Mouse (Mus musculus) 416B (cell line): ENCODE results near the gene Acvr1.

Experiments used
- DNase-seq: peaks from one replicate; pipeline ENCODE4 v3.0.0; 2011; ENCODE audit warnings: low read depth

Acvr1 gene

DNA sequence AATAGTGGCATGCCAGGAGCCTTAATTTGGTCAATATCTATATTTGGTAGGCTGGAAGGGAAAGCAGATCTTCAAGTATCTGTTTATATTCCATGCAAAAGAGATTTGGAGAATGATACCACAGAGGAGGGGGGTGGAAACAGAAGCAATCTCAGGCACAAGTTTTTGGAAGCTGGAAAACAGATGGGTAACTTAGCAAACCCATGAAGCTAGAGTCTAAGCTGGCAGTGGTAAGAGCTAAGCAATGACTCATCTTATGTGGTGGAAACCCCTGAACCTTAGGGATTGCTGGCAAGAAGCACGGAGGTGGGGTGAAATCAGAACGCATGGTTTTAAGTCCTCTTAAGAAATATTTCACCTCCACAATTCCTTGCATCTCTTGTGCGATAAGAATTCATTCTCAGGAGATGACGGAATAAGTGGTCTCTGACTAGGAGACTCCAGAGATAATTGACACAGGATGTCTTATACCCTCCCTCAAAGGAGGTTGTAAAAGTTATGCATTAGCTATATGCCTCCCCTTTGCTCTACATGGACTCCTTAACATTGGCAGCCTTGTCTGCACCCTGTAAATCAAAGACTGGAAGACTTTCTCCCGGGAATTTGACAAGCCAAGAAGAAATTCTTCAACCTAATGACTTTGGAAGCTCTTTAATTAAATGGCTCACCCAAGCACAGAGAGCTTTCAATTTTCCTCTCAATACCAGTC is 157.9 kb downstream of the Acvr1 start:
- peak; percentile 17 for DNase-seq

DNA sequence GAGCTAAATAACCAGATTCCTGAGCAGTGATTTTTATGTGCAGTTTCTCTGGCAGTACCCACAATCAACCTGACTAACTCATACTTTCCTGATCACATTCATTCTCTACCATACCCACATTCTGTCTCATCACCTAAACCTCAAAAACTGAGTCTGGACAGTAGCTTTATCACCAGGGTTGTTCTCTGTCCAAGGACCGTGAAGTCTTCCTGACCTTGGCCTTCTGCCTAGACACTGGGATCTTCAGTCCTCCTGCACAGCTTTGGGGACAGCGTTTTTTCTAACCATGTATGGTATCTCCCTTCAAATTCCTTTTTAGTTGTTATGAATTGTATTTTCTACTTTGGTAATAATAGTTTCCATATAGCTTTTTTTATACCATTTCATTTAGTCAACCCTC is 163.5 kb downstream of the Acvr1 start:
- no peak for DNase-seq

DNA sequence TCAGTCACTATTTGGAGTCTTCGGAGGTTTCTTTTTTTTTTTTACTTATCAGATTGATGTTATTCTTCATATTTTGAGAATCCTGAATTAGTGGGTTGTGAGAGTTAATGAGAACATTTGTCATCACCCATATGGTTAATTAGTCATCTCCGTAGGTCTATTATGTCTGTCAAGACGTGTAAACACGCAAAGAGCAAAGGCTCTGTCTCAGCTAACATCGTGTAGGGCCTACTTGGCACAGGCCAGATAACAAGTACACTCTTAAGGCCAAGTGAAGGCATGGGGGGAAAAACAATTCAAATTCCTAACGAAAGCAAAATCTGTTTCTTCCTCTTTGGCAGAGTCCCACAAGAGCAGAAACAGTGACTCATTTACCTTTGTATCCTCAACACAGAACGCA is 178.4 kb downstream of the Acvr1 start:
- DNase-seq: no peak

DNA sequence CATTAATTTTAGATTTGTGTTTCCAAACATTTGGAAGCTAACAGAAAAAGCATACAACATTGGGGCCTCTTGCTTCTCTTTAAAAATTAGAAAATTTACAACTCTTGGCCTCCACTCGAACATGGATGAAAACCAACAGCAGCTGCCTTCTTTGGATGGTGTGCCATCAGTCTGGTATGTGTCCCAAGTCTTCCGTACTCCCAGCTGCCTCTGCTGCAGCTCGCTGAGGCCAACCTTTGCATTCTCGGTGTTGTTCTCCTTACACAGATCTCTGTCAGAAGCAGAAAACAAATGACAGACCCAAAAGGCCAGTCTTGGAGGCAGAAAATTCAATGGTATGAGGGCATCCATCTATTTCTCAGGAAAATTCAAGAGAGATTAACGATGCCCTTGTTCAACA is 186.9 kb downstream of the Acvr1 start:
- DNase-seq: no peak

DNA sequence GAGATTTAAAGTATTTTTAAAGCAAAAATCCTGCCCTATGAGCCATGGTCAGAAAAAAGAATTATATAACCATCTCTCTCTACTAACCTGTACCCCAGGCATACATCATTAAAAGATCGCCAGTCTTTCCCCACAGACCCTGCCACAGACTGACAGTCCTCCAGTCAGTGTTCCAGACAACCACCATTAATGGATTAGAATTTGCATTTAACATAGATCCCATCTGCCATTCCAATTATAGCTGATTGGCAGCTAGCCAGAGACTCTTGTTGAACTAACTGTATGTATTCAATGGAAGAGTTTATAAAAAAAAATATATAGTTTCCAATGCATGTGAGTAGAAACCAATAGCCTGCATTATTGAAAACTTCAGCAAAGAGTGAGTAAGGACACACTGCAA is 187.5 kb downstream of the Acvr1 start:
- no peak for DNase-seq

DNA sequence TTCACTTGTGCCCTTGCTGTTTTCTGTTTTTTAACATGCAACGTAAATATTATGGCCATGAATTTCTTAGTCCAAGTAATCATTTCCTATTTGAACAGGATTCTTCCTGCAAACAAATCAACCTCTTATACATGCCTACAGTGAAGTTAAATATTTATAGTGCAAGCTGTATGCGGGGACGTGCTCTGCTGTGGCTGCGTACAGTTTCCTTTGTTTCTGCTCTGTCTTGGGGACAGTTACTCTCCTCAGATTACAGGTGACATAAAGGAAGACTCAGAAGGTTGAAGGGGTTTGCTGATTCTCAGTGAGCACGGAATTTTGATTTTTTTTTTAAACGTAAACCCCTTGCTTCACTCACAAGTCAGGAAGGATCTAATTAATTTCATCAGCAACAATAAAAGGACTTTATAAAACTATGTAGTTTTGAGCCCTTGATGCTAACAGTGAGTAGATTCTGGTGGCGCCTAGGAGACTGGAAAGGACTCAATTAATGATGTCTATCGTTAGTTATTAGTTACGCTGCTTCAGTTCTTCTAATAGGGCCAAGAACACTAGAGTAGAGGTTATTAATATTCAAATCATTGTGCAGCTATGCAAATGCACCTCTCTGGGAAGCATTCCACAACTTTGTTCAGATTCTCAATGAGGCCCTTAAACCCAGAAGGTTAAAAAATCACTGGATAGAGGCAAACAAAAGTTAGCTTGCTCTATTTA is 189.4 kb downstream of the Acvr1 start:
- DNase-seq: no peak

DNA sequence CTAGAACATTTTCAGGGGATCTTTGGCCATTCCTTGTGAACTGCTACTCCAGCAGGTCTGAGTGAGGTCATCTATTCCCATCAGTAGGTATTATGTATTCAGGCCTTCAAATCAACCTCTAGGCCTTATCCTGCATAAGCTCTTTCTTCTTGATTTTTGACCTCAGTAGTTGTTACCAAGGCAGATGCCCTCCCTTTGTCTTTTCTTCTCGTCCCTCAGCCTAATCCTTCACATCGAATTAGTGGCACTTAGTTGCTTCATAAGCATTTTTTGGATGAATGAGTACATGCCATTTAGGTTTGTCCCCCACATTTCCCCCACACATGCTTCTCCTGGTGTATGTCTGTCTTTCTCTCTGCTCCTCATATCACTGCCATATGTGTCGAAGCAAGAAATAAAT is 200.8 kb downstream of the Acvr1 start:
- DNase-seq: no peak

DNA sequence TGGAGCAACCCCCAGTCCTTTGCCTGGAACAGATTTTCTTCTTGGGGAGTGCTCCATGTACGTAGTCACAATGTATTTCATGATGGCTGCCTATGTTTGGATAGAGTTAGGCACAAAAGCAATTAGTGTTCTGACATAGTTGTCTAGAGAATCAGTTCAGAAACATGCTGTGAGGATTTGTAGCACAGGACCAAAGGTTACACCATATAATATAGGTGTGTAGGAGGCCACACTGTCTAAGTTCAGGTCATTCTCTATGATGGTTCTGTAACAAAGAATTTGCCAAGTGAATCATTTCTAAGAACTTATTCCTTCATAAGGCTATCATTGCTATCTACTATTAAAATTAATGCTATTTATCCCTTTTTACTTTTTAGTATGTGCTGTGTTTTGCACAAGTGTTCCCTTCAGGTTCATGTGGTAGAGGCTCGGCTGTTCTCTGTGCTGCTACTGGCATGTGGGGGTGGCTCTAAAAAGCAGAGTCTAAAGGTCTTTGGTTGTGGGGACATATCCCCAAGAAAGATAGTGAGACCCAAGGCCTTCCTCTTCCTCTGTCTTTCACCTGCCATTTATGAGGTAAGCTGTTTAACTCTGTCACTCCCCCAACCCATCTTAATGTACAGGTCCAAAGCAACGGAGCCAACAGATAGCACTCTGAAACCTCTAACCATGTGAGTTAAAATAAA is 205.5 kb downstream of the Acvr1 start:
- DNase-seq: no peak

DNA sequence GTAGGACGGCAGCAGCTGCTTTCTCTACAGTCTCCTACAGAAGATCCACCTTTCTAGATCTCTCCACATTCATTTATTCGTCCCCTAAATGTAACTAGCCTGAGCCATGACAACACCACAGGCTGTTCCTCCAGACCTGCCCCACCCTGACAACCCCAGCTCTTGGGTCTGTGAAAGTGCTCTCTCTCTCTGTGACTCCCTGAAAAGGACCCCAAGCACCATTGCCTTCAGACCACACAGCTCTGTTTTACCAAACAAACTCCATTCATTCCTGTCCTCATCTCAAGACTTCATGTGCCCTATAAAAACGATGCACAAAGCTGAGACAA is 208.9 kb downstream of the Acvr1 start:
- no peak for DNase-seq

DNA sequence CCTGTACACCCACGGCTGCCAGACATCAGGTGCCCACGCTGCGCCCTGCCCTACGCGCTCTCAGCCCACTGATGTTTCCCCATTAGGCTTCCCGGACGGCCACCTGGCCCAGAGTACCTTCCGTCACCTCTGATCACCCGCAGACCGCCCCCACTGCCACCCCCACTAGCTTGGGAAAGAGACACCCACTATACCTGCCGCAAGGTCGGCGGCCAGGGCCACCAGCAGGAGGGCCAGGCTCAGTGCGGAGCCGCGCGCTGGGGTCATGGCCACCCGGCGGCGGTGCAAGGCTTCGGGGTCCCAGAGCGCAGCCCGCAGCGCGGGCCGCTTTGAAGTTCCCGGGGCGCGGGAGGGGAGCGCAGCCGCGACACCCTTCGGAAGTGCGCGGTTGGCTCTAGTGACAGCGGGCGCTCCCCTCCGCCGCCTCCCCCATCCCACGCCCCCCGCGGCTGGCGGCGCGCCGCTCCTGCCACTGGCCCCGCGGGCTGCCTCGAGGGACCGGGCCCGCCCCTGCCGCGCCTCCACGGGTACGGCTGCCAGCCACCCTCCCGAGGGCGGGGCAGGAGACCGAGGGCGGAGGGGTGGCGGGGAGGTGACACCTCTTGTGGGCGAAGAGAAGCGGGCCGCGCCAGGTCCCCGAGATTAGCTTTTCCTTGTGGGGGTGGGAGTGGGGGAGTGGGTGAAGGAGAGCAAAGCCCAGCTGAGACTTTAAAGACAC is 209.4 kb downstream of the Acvr1 start, which contains the start of gene Acvr1c:
Gene Acvr1c, minus strand, starts transcription at position 482 of the 718 bp plus-strand sequence.
- DNase-seq: no peak

DNA sequence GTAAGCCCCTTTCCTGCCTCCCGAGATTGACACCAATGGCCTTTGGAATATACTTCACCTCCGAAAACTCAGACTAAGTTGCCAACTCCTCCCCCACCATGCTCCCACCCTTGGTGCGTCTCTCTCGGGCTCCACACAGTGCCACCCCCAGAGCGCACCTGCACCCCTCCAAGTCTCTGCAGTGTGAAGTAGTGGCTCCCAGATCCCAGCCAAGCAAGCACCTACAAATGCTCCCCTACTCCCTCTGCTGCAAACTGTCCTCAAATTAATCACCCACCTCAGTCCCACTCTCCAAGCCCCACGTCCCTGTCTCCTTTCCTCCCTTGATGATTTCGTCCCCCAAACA is 209.9 kb downstream of the Acvr1 start:
- DNase-seq: no peak

DNA sequence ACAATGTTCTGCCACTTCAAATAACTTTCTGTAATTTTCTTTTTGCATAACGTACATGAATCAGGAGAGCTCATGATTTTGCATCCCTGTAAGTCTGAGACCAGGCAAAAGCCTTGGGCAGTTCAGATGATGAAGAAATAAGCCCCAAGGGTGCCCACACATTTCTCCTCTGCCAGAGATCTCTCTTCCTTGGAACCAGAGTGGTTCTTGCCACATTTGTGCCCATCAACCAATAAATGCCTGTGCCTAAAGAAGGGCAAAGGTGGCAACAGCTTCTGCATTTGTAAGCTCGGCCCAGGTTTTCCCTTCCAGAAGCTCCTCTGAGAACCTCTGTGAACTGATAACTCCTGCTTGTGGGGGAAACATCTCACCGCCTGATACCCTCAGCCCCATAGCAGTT is 212.6 kb downstream of the Acvr1 start:
- DNase-seq: no peak

DNA sequence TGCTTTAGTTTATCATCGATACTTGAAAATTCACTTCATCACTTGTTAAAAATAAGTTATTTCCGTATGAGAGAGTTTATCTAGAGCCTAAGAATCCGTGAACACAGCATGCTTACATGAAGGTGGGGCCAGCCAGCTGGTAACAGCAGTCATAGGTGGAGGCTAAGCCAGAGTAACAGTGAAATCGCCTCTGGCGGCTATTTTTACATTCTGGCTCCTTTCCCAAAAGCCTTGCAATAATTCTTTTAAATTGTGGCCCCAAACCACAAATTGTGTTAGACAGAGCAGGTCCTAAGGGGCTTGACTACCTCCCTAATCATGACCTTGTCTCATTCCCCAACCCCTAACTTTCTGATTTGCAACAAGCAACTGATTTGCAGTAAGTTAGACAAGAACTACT is 214.1 kb downstream of the Acvr1 start:
- no peak for DNase-seq

DNA sequence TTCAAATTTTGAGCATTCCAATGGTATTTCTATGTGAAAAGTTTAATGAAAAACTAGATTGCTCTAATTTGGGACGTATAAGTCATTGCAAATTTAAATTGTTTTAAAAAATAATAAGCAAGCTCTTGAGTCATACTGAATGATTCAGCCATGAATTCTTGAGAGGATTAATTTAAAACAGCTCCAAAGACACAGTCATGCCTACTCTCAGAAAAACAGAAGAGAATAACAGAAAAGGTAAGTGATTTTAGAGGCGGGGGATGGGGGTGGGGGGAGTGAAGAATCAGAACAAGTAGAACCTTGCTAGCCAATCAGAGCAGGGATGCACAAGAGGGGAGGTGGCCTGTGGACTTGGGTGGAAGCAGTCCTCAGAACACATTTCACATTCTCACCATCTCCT is 216.3 kb downstream of the Acvr1 start:
- DNase-seq: no peak
